Mouse (Mus musculus): ENCODE results near the gene Abi3bp.

DNA sequence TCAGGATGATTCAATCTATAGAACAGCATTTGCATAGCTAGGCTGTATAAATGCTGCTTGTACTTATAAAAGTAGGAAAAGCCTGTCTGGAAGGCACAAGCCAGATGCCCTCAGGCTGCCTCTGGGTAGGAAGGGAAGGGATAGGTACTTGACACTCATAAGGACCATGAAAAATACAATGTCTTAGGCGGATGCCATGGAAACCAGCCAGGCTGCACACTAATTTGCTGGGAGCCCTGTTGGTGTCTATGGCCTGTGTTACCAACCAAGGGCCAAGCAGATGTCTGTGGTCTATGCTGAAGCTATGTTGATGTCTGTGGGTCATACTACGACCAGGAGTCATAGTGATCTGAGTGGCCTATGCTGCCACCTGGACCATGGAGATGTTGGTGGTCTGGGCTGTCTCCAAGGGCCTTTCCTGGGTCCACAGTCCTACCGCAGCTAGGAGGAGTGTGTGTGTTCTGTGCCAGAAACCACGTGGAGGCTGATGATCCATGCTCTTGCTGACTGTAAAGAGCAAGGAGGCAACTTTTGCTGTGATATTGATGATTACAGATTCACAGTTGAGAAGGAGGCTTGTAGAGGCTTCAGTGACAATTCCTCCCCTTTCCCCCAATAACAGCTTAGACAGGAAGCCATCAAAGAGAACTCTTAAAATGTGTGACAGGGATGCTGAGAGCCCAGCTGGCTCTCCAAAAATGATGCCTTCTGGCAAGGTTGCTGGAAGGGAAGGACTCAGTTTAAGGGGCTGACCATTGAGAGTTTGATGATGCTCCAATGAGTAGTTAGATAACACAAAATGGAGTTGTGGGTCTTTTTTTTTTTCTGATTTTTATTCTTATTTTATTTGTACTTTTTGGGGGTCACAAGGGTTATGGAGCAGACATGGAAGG lies 42.1 kb upstream of the Abi3bp start:
- no peak for TF ChIP-seq POLR2A (IDR thresholded peaks at IDR 0.05; ENCODE audit: control insufficient read depth, low read depth, low read length)
- no peak for TF ChIP-seq CTCF (IDR thresholded peaks at IDR 0.05; ENCODE audit: control insufficient read depth, insufficient read depth, insufficient replicate concordance, low read depth, low read length)

Measured in testis, adult 2 months (tissue).